Mouse (Mus musculus) right cerebral cortex, postnatal 10 days (tissue): ENCODE measurements at regions not wholly inside any gene's neighbourhood (a gene's known extent, or its start where the extent isn't known, plus 50 kb on each side); places are given as distances from the start of the nearest gene placed in this dataset.
"Not testable (repeated sequence)": the region's sequence is repeated elsewhere in the genome, so short reads cannot be mapped to it uniquely, and the experiment has no call there.

Experiments used
- DNase-seq, 2 experiments: peaks; one replicate each; pipeline ENCODE4 v3.0.0; 2021; ENCODE audit warnings: low spot score in 2 of 2

- no peak for DNase-seq
Measured at GRCm38 (mm10) chr2:149203896-149204295, 186.9 kb upstream of the Gm10750 start.

DNA sequence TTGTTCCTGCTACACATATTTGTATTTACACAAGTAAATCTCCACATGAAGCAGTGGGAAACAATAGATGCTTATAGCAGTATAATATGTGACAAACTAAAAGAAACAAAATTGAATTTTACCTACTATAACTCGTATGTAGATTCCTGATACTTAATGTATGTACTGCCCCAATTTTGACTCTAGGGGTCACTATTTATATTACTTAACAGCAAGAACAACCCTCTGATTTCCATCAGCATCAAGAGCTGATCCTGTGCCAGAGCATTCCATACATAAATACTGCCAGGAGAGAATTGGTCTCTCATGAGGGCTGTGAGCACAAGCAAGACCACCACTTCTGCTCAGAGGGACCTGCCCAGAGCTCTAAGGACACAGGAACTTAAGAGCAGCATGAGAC lies 178.7 kb upstream of the Gm10750 start:
- no peak for DNase-seq

DNA sequence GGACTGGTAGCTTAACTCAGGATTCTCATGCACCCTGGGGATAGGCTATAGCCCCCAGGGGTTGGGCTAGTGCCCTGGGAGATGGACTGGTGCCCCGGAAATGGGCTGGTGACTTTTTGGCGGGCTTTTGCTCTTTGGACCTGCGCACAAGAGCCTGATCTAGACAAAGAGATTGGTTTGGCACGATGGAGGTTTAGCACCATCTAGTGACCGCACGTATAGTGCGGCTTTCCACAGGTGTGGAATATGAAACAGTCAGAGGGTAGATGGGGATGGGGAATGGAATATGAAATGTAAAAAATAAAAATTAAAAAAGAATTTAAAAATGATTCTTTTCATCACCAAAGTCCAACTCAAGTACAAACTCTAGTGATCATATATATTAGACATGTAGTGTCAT lies 141.4 kb upstream of the Gm10750 start:
- peak; percentile 20 to 32 for DNase-seq

DNA sequence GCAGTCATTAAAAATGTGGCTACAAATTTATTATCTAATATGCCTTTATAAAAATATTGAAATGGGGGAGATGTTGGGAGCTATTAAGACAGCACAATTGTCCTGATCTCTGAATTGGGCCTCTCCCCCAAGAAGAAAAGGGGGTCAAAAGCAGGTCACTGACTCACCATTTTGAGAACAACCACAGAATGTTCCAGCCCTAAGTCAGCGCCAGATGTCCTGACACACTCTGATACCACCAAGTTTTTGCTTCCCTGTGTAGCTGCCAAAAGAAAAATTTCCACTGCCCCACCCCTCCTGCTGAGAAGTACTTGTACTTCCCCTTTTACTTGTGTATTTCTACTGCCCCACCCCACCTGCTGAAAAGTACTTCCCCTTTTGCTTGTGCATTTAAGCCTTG lies 92.5 kb upstream of the Gm10750 start:
- DNase-seq, result not testable (repeated sequence)

GRCm38 (mm10) chr2:149092146-149092545 lies 75.1 kb upstream of the Gm10750 start:
- no peak for DNase-seq
